Mouse (Mus musculus): ENCODE results near the gene Prss57.

- TF ChIP-seq GATA1 (IDR thresholded peaks at IDR 0.05; ENCODE audit: low read length) (no peak), TAL1 (IDR thresholded peaks at IDR 0.05; ENCODE audit: low read length) (no peak)
Measured at GRCm38 (mm10) chr10:79789581-79789980, 1.2 kb downstream of the Prss57 start.
